Mouse (Mus musculus) frontal cortex, adult 2 months (tissue): ENCODE data around the gene Zbtb41. TPM values are rescaled to one million over a fixed set of nuclear protein-coding genes. Genes with fewer than 3 reads are reported as not detected.
"Not testable (repeated sequence)": the region's sequence is repeated elsewhere in the genome, so short reads cannot be mapped to it uniquely, and the experiment has no call there.

Experiments
- DNase-seq, 2 experiments: peaks; one replicate each; pipeline ENCODE4 v3.0.0; 2022; ENCODE audit warnings: low spot score in 1 of 2; ENCODE audit errors: extremely low spot score in 1 of 2
- polyA plus RNA-seq: library from polyadenylated mRNA; depleted of rRNA; stranded (reverse); fragments of >200 nt; gene quantifications from 2 replicates; pipeline ENCODE4 v1.2.3, GENCODE M21; 2012; rRNA removed

Gene Zbtb41
- polyA plus RNA-seq = 8.2 and 9.0 TPM in 2 replicates

GRCm38 (mm10) chr1:139421875-139422791 is at the start of gene Zbtb41:
TSS of gene Zbtb41 (plus strand) at chr1:139422288.
- DNase-seq = peak; percentile 47 to 86

DNA sequence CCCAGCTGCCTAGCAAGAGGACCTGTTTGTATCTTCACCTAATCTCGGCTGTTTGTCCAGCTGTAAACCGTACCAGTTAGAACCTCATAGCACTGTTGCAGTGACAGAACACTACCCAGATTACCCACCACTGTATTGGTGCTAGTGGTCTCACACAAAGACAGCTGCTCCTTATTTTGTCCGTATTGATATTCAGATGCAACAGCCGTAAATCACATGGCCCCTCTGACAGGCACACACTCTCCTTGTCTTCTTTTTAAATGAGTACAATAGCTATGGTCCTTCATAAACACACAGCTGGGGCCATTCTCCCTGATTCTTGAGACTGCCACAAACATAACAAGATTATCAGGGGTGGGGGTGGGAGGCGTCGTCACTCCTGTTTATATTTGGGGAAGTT is 46.2 kb upstream of the Zbtb41 start:
- no peak for DNase-seq

DNA sequence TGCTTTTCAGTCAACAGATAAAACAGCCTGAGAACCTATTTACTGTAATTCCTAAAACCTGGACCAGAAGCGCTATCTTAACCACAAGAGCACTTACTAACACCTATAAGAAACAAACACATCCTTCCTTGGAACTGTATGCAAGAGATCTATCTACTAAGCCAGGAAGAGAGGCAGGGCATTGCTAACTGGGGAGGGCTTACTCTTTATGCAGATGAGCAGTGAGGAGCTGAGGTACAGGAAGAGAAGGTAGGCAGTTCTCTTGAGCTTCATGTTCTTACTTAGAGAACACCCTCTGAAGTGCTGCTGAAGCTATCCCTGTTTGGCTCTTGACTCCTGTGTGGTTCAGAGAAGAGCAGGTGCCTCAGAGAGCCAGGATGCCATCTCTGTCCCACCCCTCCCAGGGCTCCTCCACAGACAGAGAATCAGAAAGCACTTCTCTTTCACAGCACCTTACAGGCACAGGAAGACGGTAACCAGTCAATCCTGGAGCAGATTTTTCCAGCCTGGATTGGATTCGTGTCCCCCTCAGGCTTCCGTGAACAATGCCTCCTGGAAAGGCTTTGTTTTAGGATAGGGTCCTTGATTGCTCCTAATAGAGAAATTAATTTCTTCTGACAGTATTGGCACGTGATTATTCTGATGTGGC is 45.3 kb upstream of the Zbtb41 start, which contains the start of gene Crb1:
TSS of gene Crb1 (minus strand) at position 463 of the 649 bp plus-strand sequence.
- peak in 1 of 2 experiments; percentile 1 for DNase-seq

DNA sequence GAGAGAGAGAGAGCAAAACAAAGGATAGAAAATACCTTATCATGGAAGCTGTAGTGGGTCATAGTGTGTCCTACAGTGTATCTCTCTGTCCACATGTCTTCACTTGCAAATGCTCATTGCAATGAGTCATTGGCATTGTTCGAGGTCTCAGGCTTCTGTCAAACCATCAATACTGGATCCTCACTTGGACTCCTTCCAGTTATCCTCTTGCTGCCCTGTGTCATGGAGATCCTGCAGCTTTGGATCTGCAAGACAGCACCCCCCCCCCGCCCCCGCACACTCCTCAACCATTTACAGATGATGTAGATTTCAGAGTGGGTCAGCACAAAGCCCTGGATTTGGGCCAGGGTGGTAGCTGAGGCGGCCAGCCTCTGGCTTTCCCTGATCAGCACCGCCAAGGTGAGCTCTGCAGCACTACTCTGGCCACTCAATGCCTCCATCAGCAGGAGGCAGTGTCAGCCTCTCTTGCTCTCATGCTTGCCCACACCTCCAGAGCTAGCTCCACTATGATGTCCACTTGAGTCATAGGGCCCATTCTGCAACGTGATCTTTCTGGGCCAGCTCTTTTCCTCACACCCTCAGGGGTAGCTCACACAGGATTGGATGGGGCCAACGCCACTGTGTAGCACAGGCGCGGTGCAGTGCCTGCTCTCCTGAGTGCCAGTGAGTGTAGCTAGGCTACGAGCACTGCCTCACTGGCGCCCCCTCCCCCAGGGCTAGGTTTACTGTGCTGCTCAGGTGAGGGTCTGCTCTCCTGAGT is 43.0 kb upstream of the Zbtb41 start:
- DNase-seq = no peak

DNA sequence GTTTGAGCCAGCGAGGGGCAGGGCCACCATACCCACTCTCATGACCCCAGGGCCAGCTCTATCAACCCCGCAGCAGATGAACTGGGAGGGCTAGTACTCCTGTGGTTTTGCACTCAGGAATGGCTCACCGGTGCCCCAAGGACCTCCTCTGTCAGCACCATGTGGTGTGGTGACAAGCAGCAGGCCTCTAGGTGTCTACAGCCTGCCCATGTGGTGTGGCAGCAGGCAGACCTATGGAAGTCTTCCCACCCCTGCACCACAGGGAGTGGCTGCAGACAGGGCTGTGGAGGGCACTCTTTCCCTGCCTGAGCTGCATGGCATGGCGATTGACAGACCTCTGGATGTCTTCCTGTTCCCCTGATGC is 42.5 kb upstream of the Zbtb41 start:
- no peak for DNase-seq

- DNase-seq = no peak
Measured at GRCm38 (mm10) chr1:139391747-139392146, 30.3 kb upstream of the Zbtb41 start.

DNA sequence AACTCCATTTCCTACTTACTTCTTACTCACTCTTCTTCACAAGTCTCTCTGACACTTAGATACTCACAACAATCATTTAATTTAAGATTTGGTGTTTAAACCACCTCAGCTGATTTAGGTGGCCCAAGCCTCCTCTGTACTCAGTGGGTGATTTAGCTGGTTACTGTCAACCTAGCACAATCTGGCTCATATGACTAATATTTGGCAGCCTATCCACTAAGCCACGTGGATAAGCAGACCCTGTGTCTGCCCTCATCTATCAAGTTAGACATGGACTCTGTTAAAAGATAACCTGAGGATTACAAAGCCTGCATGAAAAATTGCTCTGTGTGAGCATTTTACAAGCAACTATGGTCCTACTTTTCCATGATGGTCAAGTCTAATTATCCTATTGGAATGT is 25.5 kb upstream of the Zbtb41 start:
- DNase-seq = no peak

DNA sequence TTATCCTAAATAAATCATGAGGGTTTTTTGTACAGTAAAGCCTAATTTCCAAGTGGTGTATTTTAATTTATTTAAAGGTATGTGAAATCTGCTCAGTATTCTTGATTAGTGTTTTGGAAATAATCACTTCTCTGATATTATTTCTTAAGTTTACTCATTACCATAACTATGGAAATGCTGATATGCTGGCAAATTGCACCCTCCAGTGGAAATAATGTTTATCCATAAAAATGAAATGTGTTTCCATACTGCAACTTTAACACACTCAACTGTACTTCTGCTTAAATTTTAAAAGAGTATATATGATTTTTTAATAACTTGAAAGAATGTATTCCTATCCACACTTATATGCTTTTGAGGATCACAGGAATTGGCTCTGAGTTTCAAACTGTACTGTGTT is 16.3 kb upstream of the Zbtb41 start:
- no peak for DNase-seq

GRCm38 (mm10) chr1:139407701-139408100 is 14.4 kb upstream of the Zbtb41 start:
- DNase-seq = no peak

- not testable (repeated sequence) for DNase-seq
Measured at GRCm38 (mm10) chr1:139412365-139412764, 9.7 kb upstream of the Zbtb41 start.

DNA sequence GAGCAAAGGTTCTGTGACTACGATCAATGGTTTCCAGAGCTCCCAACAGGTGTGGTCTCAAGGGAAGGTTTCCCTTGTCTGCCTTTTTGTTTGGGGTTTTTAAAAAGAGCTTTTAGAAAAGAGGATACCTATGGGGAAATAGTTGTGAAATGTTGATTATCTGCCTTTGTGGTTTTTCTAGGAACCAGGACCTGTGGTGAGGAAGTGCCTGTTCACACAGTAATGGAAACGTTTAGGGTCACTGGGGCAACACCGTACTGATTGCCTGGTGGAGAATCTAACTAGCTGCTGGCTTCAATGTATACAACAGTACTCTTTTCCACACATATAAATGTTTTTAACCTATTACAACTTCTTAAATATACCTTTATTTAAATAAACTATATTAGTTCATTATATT is 8.6 kb upstream of the Zbtb41 start:
- DNase-seq = no peak

- DNase-seq = no peak
Measured at GRCm38 (mm10) chr1:139421521-139421874, 590 bp upstream of the Zbtb41 start.

GRCm38 (mm10) chr1:139422941-139423340 is 853 bp downstream of the Zbtb41 start:
- DNase-seq = no peak

- DNase-seq = no peak
Measured at GRCm38 (mm10) chr1:139423931-139424330, 1.8 kb downstream of the Zbtb41 start.

DNA sequence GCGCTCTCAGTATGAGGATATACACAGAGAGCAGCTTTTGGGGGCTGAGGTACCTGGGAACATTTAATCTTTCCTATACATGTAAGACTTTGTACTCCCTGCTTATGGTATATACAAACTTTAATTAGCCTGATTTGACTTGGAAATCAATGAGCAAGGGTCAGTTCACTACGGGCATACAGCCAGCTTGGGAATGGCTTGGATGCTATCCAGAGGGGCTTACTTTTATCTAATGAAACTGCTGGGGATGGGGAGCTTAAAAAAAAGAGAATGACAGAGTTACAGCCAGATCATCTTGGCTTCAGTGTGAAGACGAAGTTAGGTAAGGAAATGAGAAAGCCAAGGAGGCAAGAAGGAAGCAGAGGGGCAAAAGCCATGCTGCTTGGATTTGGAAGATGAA is 2.9 kb downstream of the Zbtb41 start:
- no peak for DNase-seq

DNA sequence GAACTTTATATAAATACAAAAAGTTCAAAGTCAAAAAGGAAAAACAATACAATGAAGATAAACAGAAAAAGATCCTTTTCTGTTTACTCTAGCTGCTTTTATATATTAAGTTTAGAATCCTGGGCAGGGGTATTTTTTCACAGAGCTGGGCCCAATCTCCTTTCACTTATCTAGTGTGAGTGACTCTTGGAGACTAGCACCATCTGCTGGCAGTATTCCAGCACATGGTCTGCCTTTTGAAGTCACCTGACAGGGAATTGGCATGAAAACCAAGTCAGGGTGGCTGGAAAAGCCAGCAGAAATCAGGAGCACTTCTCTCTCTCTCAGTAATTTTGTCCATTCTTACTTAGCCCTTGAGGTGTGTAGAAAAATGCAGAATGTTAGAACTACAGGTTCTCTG is 16.3 kb downstream of the Zbtb41 start:
- DNase-seq = peak in 1 of 2 experiments; percentile 26

DNA sequence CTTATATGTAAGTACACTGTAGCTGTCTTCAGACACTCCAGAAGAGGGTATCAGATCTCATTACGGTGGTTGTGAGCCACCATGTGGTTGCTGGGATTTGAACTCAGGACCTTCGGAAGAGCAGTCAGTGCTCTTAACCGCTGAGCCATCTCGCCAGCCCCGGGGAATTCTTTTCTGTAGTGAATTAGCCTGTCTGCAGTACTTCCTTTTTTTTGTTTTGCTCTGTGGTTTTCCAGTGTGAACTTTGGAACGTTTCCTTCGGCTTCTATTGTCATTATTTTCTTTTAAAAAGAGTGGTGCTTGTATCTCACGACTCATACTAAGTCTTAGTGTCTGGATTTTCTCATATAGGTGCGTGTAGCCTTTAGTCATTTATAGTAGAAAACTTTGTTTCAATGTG is 21.0 kb downstream of the Zbtb41 start:
- DNase-seq = not testable (repeated sequence)

DNA sequence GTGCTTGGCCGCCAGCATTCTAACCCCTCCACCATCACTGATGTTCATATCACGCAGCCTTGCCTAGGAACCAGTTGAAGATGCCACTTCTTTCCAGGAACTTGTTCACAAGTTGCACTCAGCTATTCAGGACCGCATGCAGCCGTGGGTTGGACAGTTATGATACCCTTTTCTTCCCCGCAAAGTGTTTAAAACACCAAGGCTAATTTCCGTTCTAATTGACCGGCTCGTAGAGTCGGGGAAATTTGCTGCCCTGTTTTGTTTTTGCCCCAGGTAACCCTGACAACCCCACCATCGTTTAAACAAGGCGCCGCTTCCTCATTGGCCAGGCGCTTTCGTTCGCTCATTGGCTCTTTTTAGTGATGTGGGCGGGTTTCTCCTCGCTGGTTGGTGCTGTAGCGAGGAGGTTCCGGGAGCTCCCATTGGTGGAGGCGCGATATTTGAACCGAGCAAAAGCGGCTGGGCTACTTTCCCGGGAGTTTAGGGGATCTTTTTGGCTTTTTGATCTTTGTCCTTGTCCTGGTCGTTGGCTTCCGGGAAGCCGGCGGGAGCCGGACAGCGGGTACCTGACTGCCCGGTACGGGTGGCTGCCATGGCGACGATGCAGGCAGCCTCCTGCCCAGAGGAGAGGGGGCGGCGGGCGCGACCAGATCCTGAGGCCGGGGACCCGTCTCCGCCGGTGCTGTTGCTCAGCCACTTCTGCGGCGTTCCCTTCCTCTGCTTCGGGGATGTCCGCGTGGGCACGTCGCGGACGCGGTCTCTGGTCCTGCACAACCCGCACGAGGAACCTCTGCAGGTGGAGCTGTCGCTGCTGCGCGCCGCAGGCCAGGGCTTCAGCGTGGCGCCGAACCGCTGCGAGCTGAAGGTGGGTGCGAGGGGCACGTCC is 32.5 kb downstream of the Zbtb41 start, which contains the start of gene Aspm:
TSS of gene Aspm (plus strand) at position 433 of the 886 bp plus-strand sequence.
- peak; percentile 79 to 89 for DNase-seq

GRCm38 (mm10) chr1:139455226-139455869 is 33.3 kb downstream of the Zbtb41 start:
- no peak for DNase-seq

DNA sequence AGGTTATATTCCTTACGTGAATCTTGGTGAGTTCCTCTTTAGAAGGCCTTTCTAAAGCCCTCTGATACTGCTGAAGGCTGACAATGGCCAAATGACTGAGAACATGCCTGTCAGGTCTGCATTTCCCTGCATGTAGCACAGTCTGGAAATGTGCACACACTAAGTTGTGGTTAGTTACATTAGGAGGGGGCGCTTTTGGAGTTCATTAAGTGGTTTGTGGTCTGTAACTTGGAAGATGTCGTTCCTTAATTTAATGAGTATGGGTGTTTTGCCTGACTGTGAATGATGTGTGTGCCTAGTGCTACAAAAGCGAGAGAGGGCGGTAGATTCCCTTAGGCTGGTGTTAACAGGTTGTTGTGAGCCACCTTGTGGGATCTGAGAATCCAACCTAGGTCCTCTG is 38.7 kb downstream of the Zbtb41 start:
- no peak for DNase-seq
